Mouse (Mus musculus) MEL (cell line): ENCODE measurements around the gene Tgm3.

Experiments
- CHD1 ChIP-seq: IDR thresholded peaks from 2 replicates; pipeline ENCODE4 v1.6.1; 2012; ENCODE audit warnings: low read depth, mild to moderate bottlenecking, inconsistent platforms, low read length, improper control_type of control experiment
- CTCF ChIP-seq, 3 experiments: IDR thresholded peaks in 2 of 3; conservative IDR thresholded peaks in 1 of 3; 2 replicates each; pipeline ENCODE4 v1.5.1; 2011 to 2012; ENCODE audit warnings: low read length in 3 of 3, low read depth in 2 of 3, mild to moderate bottlenecking in 2 of 3, improper control_type of control experiment in 1 of 3, inconsistent platforms in 1 of 3, mixed read lengths in 1 of 3, moderate library complexity in 1 of 3; ENCODE audit not compliant: control insufficient read depth in 1 of 3, insufficient read depth in 1 of 3, poor library complexity in 1 of 3, severe bottlenecking in 1 of 3
- EP300 ChIP-seq, 2 experiments: IDR thresholded peaks; 2 replicates each; pipeline ENCODE4 v1.6.1; 2011; ENCODE audit warnings: improper control_type of control experiment in 2 of 2, low read length in 2 of 2, low read depth in 1 of 2, mild to moderate bottlenecking in 1 of 2
- HCFC1 ChIP-seq: IDR thresholded peaks from 2 replicates; pipeline ENCODE4 v1.6.1; 2012; ENCODE audit warnings: low read depth, mild to moderate bottlenecking, inconsistent platforms, low read length, improper control_type of control experiment, moderate library complexity
- MAX ChIP-seq: IDR thresholded peaks from 2 replicates; pipeline ENCODE4 v1.6.1; 2011; ENCODE audit warnings: low read length, improper control_type of control experiment
- MXI1 ChIP-seq: IDR thresholded peaks from 2 replicates; pipeline ENCODE4 v1.6.1; 2011; ENCODE audit warnings: mild to moderate bottlenecking, low read depth, low read length, improper control_type of control experiment
- POLR2A ChIP-seq, 2 experiments: IDR thresholded peaks; 2 replicates each; pipeline ENCODE4 v1.6.1; 2011 to 2012; ENCODE audit warnings: low read length in 2 of 2, mild to moderate bottlenecking in 2 of 2, control low read depth in 1 of 2, improper control_type of control experiment in 1 of 2, low read depth in 1 of 2, moderate library complexity in 1 of 2; ENCODE audit not compliant: control insufficient read depth in 1 of 2, insufficient read depth in 1 of 2, poor library complexity in 1 of 2
- ZC3H11A ChIP-seq: IDR thresholded peaks from 2 replicates; pipeline ENCODE4 v1.6.1; 2012; ENCODE audit warnings: low read depth, mild to moderate bottlenecking, inconsistent platforms, low read length, improper control_type of control experiment

GRCm38 (mm10) chr2:130048792-130049191 lies 36.6 kb downstream of the Tgm3 start:
- TF ChIP-seq HCFC1 (no peak), EP300 (IDR thresholded peaks at IDR 0.05; ENCODE audit: low read depth in 1 of 2, low read length in 2 of 2) (no peak), ZC3H11A (no peak), CTCF (IDR thresholded peaks at IDR 0.05 in 2 of 3, conservative IDR thresholded peaks at IDR 0.05 in 1 of 3; ENCODE audit: control insufficient read depth in 1 of 3, insufficient read depth in 1 of 3, low read depth in 2 of 3, low read length in 3 of 3, poor library complexity in 1 of 3, severe bottlenecking in 1 of 3) (no peak), MXI1 (no peak), POLR2A (IDR thresholded peaks at IDR 0.05; ENCODE audit: control insufficient read depth in 1 of 2, insufficient read depth in 1 of 2, low read depth in 1 of 2, low read length in 2 of 2, poor library complexity in 1 of 2) (no peak), MAX (no peak), CHD1 (no peak)
